Mouse (Mus musculus) G1E-ER4 (cell line): ENCODE results near the gene Vps33b. TPM values are rescaled to one million over a fixed set of nuclear protein-coding genes. Genes with fewer than 3 reads are reported as not detected.

Experiments used
- GATA1 ChIP-seq: IDR thresholded peaks from one replicate; pipeline ENCODE4 v1.8.0; 2012; ENCODE audit warnings: low read length, inconsistent platforms
- polyA plus RNA-seq: library from polyadenylated mRNA; stranded (reverse); fragments of >175 nt; gene quantifications from 2 replicates; pipeline ENCODE4 v1.2.3, GENCODE M21; 2012

The Vps33b gene
- polyA plus RNA-seq, 1 experiment = 7.1 TPM

DNA sequence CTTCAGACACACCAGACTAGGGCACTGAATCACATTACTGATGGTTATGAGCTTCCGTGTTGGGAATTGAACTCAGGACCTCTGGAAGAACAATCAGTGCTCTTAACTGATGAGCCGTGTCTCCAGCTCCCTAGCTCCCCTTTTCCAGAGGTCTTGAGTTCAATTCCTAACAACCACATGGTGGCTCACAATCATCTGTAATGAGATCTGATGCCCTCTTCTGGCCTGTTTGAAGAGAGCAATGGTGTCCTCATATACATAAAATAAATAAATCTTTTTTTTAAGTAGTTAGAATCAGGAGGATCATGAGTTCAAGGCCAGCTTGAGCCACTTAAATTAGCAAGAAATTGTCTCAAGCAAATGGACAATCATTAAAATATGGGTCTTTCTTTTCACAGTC, 13.5 kb upstream of the Vps33b start:
- no peak for TF ChIP-seq GATA1

DNA sequence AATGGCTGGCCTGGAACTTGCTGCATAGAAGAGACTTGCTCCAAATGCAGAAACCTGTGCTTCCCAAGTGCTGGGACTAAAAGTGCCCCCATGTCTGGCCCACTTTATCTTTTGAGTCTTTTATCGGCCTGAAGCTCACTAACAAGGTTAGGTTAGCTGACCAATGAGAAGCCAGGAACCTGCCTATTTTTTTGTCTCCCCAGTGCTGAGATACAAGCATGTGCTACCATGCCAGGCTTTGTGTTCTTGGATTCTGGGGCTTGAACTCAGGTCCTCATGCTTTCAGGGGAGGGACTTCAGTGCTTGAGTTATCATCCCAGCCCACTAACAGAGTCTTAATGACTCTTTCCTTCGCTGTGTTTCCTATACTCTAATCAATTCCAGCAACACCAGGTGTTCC, 11.7 kb upstream of the Vps33b start:
- no peak for TF ChIP-seq GATA1

- no peak for TF ChIP-seq GATA1
Measured at GRCm38 (mm10) chr7:80260625-80261371, 8.7 kb upstream of the Vps33b start, which contains the start of gene Ngrn. Ngrn (plus strand) TSS chr7:80261215.

DNA sequence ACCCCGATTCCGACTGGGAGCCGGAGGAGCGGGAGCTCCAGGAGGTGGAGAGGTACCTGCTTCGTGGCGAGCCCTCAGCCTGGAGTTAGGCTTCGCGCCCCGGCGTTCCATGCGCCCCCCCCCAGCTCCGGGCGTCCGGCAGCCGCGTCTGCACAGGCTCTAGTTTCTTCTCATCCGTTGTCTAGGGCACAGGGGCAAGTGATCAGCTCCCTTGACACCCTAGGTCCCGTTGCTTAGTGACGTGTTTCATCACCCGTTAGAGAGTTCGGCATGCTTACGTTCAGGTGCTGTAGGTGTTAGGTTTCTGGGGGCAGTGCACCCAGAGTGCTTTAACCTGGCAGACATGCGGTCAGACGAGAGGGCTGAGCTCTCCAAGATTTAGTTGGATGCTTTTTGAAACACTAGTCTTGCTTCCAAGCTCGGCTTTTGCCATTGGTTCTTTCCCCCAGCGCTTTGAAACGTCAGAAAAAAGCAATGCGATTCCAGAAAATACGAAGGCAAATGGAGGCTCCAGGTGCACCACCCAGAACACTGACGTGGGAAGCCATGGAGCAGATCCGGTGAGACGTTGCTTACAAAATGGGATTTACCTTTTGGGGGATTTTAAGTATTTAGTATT, 8.0 kb upstream of the Vps33b start:
- no peak for TF ChIP-seq GATA1

DNA sequence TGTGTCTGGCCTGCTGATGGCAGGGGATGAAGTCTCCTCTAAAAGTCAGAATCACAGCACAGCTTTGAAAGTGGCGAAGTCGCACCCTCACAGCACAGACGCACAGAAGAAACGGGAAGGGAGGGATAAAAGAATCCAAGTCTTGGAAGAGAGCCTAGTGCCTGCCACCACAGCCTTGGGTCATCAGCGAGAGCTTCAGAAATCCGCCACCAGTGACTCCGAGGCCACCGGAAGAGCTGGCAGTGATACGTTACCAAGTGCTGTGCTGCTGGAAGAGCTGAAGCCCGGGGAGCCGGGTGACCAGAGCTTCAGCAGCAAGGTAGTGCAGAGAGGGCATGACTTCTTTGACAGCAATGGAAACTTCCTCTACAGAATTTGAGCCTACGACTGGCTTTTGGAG, 4.8 kb upstream of the Vps33b start:
- TF ChIP-seq GATA1 = no peak

GRCm38 (mm10) chr7:80267764-80268163, 1.7 kb upstream of the Vps33b start:
- no peak for TF ChIP-seq GATA1

DNA sequence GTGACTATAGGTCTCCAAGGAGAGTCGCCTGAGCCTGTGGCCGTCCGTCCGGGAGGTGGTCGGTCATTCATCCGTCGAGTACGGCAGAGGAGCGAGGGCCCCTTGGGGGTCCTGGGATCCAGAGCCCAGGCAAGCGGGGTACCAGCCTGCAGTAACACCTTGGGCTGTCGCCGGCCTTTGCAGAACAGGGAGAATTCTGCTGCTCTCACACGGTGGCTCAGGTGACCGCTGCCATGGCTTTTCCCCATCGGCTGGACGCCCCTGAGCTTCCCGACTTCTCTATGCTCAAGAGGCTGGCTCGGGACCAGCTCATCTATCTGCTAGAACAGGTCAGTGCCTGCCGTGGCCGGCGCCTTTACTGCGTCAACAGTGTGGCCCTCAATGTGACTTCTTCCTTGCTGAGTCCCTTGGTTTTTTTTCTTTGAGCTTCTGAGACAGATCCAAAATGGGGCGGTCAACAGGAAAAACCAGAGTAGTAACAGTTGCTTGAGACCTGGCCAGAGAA, 354 bp downstream of the Vps33b start:
- TF ChIP-seq GATA1 = no peak

- TF ChIP-seq GATA1 = no peak
Measured at GRCm38 (mm10) chr7:80273456-80273855, 4.0 kb downstream of the Vps33b start.

DNA sequence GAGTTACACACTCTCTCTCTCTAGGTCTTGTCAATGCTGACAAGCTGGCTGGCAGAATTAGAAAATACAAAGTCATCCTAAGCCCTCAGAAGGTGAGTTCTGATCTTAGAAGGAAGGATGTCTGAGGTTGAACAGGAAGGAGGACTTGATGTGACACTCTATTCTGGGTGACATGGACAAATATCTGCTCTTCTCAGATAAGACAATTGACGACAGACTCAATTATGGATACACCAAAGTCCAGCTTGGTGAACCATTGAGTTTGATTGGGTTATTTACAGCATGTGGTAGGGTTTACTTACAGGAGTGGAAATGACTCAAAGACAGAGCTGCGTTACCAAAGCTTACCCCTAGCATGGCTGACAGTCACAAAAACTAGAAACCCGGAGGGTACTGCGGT, 6.9 kb downstream of the Vps33b start:
- peak; percentile 68 for TF ChIP-seq GATA1

GRCm38 (mm10) chr7:80280032-80280431, 10.6 kb downstream of the Vps33b start:
- TF ChIP-seq GATA1 = no peak

- no peak for TF ChIP-seq GATA1
Measured at GRCm38 (mm10) chr7:80280998-80281397, 11.5 kb downstream of the Vps33b start.

DNA sequence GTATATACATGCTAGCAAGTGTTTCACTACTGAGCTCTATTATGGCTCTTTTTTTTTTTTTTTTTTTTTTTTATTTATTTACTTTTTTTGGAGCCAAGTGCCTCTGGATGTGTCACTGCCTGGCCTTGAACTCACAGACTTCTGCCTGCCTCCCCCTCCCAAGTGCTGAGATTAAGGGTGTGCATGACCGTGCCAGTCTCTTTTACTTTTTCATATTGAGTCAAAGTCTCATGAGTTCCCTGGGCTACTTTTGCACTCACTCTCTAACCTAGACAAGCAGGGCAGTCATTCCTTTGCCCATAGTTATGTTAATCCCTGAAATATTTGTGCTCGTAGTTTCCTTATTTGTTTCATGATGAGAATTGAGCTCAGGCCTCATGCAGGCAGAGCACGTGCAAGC, 12.2 kb downstream of the Vps33b start:
- no peak for TF ChIP-seq GATA1

DNA sequence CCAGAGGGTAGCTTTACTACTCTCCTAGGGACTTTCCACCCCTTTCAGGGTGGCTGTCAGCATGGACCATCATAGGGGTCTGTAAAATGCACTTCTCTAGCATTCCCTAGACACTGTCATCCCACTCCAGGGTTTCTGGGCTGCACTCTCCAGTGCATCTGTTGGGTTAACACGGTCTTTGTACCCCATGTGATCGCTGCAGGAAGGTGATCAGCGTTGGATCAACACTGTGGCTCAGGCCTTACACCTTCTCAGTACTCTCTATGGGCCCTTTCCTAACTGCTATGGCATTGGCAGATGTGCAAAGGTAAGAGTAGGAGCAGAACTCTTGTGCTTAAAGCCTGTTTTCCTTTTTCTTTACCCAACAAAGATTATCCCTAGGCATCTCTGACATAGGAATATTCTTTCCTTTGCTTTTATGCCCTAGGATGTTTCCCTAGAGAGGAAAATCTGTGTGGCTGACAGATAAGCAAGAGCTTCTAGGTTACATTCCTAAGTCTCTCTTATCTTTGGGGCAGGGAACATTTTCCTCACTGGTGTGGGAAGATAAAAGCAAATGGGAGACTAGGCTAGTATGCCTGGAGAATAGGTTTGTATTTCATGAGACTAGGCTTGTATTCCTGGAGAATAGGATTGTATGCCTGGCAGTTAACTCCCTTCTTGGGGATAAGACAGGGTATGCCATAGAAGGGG, 13.9 kb downstream of the Vps33b start:
- no peak for TF ChIP-seq GATA1

DNA sequence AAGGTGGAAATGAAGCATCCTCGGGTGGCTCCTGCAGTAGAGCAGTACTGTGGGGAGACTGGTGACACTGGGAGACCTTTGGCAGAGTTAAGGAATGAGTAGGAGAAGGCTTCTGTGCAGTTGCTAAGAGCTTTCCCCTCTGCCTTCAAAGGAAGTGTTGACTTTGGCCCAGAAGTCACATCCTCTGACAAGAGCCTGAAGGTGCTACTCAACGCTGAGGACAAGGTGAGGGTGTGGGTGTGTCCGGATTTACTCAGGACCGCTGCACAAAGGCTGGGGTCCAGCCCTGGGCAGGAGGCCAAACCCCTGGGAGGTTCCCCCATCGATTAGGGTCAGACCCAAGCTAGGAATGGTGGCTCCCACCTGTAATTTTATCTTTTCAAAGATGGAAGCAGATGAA, 14.9 kb downstream of the Vps33b start:
- no peak for TF ChIP-seq GATA1

- TF ChIP-seq GATA1 = no peak
Measured at GRCm38 (mm10) chr7:80285725-80286124, 16.3 kb downstream of the Vps33b start.

- TF ChIP-seq GATA1 = no peak
Measured at GRCm38 (mm10) chr7:80287736-80288135, 18.3 kb downstream of the Vps33b start.
